Mouse (Mus musculus): ENCODE data around the gene Cep170b.
A peak's percentile ranks its signal among the peaks of the same experiment; 100 is the strongest.

Cep170b gene

GRCm38 (mm10) chr12:112764991-112765390 is 44.7 kb downstream of the Cep170b start:
- DNase-seq: peak; percentile 2

- no peak for DNase-seq
These were observed 46.3 kb downstream of the Cep170b start for GRCm38 (mm10) chr12:112766586-112766985.

DNA sequence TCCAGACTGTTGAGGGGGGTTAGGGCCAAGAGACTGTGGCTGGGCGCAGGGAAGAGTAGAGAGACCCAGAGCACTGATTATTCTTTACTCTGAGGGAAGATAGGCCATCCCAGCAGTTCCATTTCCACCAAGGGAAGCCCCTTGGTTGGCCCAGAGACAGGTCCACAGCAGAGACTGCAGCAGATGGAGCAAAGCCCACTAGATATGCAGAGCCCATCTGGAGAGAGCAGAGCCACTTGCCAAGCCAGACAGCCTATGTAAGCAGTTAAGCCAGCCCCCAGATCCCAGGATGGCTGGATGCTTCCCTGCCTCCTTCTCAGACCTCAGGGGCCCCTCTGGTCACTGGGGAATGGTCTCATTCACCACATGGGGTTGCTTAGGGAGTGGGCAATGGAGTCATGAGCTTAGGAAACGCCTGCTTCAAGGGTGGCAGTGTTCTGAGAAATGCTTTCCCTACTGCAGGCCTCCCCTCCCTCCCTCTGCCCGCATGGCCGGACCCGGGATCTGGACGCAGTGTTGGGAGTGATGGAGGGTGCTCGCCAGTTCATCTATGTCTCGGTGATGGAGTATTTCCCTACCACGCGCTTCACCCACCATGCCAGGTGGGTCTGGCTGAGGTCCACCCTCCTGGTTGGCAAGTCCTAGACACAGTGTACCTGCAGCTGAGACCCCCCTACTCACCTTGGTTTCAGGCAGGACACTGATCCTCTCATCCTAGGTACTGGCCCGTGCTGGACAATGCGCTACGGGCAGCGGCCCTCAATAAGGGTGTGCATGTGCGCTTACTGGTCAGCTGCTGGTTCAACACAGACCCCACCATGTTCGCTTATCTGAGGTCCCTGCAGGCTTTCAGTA is 47.0 kb downstream of the Cep170b start:
- DNase-seq: no peak

GRCm38 (mm10) chr12:112768166-112768565 is 47.9 kb downstream of the Cep170b start:
- peak; percentile 5 for DNase-seq

DNA sequence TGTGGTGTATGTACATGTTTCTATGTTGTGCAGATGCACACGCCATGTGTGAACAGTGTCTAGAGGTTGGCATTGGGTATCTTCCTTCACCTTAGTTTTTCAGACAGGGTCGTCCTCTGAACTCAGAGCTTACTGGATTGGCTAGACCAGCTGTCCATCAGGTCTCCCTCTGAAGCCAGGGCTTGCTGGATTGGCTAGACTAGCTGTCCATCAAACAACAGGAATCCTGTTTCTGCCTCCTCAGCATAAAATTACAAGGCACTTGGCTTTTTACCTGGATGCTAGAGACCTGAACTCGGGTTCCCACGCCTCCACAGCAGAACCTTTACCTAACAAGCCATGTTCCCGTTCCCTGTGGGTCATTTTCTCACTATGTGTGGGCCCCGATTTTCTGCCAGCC is 48.8 kb downstream of the Cep170b start:
- peak; percentile 8 for DNase-seq

DNA sequence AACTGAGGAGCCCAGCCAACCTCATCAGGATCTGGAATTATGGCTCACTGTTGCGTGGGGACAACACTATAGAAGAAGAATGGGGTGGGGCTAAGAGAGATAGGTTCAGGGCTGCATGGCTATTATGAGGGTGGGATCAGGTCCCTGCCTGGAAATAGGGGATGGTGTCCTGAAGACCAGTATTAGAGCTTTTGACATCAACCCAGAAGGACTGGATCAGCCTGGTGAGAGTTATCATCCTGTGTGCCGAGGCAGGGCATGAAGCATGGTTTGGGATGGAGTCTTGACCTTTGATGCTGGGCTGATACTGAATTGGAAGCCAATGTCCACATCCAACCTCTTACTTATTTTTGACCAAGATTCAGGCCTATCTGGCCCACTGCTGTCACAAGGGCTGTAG is 49.5 kb downstream of the Cep170b start:
- DNase-seq: no peak

- peak; percentile 4 for DNase-seq
These were observed 50.1 kb downstream of the Cep170b start for GRCm38 (mm10) chr12:112770396-112770795.

GRCm38 (mm10) chr12:112772306-112772705 is 52.1 kb downstream of the Cep170b start:
- no peak for DNase-seq

- DNase-seq: peak; percentile 8
These were observed 53.1 kb downstream of the Cep170b start for GRCm38 (mm10) chr12:112773366-112773765.

DNA sequence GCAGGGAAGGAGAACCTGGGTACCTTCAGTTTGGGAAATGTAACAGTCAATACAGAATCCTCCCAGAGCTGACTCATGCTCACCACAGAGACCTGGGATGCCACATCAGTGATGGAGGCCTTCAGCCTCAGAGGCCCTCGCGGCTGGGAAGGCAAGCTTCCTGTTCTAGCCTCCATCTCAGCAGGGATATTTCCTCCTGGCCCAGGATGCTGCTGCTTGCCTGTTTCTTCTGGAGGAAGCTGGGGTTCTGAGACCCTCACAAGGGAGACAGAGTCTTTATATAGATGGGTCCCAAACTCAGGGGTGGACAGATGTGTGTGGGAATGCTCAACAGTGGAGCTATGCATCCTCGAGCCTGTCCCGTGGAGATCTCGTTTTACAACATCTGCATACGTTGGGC is 53.8 kb downstream of the Cep170b start:
- peak; percentile 3 for DNase-seq

DNA sequence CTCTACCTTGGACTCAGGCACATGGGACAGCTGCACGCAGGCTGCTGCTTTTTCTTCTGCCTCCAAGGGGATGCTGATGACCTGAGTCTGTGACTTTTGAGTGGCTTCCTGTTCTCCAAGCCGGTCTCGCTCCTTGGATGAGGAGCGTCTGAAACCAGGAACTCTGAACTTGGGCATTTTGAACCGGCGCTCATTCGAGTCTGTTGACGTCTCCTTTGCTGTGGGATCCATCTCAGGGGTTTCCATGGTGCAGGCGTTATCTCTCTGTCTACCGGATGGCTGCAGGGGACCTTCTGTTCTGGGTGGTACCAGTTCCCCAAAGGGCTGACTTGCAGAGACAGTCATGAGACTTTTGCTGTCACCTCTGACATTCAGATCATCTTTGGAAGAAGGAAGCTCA is 54.2 kb downstream of the Cep170b start:
- no peak for DNase-seq

DNA sequence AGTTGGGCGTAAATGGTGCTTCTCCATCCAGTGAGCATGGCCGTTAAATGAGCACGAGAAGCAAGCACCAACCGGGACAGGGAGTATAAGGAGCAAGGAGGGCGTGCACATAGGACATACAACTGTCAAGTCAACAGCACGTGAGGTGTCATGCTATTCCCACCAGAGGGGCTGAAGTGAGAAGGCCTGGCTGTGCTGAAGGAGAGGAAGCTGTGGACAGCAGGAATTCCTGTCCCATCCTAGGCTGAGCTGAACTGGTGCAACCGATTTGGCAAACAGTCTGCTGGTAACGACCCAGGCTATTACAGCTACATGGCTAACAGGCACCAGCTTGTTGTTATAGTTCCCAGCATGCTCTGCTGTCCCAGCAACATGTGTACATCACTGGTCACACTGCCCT is 70.8 kb downstream of the Cep170b start:
- DNase-seq: no peak

DNA sequence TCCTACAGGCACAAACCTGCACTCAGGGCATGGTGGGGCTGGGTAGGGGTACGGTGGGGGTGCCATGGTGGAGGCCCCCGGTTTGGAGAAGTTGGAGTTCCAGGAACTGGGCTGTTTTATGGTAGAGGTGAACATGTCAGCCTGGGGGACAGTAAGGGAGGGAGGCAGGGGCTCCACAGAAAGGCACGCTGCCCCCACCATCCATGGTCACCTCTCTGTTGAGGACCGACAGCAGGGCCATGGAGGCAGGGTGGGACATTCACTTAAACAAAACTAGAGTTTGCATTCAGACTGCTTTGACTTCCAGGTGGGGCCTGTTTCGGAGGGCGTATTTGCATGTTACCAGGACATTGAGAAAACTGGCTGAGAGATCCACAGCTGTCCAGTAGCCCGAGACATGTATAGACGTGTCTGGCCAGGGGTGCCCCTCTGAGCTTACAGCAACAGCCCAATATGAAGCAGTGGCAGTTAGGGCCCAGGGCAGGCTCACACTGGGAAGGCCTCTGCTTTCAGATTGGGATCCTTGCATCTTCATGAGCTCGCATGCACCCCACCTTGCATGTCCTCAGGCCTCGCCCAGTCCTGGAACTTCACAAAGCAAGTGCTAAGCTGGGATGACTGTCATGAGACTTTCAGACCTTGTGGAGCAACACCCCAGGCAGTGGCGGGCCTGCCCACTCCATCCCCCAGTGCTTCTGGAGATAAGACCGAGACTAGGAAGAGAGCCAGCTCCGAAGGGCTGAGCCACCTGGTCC is 73.5 kb downstream of the Cep170b start:
- no peak for DNase-seq

- DNase-seq: no peak
These were observed 74.1 kb downstream of the Cep170b start for GRCm38 (mm10) chr12:112794356-112794816.

- no peak for DNase-seq
These were observed 74.7 kb downstream of the Cep170b start for GRCm38 (mm10) chr12:112794998-112795397.

DNA sequence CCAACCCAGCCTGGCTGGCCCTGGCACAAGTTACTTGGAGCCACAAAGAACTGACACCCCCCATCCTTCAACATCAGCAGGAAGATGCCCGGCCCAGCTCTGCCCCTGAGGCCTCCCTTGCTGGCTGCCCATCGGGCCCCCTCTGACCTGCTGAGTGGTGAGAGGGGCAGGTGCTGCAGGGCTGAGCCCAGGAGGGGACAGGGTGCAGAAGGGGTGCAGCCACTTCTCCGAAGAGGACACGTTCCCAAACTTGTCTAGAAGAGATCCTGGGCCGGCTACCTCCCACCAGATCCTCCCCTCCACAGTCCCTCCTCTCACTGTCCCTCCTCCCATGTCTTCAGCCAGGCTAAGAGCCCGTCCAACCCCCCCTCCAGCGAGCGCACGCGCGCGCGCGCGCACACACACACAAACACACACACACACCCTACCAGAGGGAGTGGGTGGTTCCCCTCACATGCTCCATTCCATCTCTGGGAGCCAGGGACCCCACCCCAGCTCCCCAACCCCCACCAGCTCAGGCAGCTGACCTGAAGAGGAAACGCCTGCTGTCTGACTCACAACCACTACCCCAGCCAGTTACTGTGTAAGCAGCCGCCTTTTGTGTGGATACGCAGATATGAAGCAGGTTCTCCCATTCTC is 75.3 kb downstream of the Cep170b start:
- DNase-seq: no peak
